Mouse (Mus musculus) lung, embryonic 14.5 days (tissue): ENCODE data around the gene Cdip1. TPM values are rescaled to one million over a fixed set of nuclear protein-coding genes. Genes with fewer than 3 reads are reported as not detected.

Experiments
- ATAC-seq: fragments of 200-750 bp; cut with Nextera tagmentation; 2 replicates; pipeline ENCODE4 v1.8.0; 2017; ENCODE audit warnings: mild to moderate bottlenecking, moderate TSS enrichment, moderate library complexity; ENCODE audit not compliant: insufficient read depth
- DNase-seq: peaks from one replicate; pipeline ENCODE4 v3.0.0-alpha.2; 2015
- H3K27ac ChIP-seq: fragments of 300-500 bp; sonication (generic); 2 replicates; pipeline ENCODE4 v1.5.1; 2014; ENCODE audit warnings: low read depth, mild to moderate bottlenecking, moderate library complexity
- H3K27me3 ChIP-seq: fragments of 300-500 bp; sonication (generic); 2 replicates; pipeline ENCODE4 v1.6.1; 2014; ENCODE audit warnings: low read length, control low read depth; ENCODE audit not compliant: insufficient read depth
- H3K36me3 ChIP-seq: fragments of 300-500 bp; sonication (generic); 2 replicates; pipeline ENCODE4 v1.6.1; 2014; ENCODE audit warnings: control low read depth; ENCODE audit not compliant: insufficient read depth
- H3K4me1 ChIP-seq: fragments of 300-500 bp; sonication (generic); 2 replicates; pipeline ENCODE4 v1.6.1; 2014; ENCODE audit warnings: antibody characterized with exemption, control low read depth; ENCODE audit not compliant: insufficient read depth
- H3K4me2 ChIP-seq: fragments of 300-500 bp; sonication (generic); 2 replicates; pipeline ENCODE4 v1.6.1; 2014; ENCODE audit warnings: mild to moderate bottlenecking
- H3K4me3 ChIP-seq: fragments of 300-500 bp; sonication (generic); 2 replicates; pipeline ENCODE4 v1.5.1; 2014; ENCODE audit warnings: low read depth, low read length
- H3K9ac ChIP-seq: fragments of 300-500 bp; sonication (generic); 2 replicates; pipeline ENCODE4 v1.6.1; 2014
- H3K9me3 ChIP-seq: fragments of 300-500 bp; sonication (generic); 2 replicates; pipeline ENCODE4 v1.6.1; 2016; ENCODE audit warnings: low read depth, low read length, control low read depth
- CTCF ChIP-seq: IDR thresholded peaks from 2 replicates; pipeline ENCODE4 v1.5.1; 2016; ENCODE audit warnings: antibody characterized with exemption, low read depth
- WGBS: fragments of 180-500 bp; shearing (Covaris S2); extraction: QIAGEN DNeasy Blood & Tissue Kit; methylation state at CpG from one replicate; pipeline ENCODE4 v1.1.7; 2014; 5-methylcytosine and 5-hydroxymethylcytosine counted together
- polyA plus RNA-seq: library from polyadenylated mRNA; unstranded; fragments of >200 nt; fragmentation: Nextera tagmentation; extraction: Ambion mirVana; gene quantifications from 2 replicates; pipeline ENCODE4 v1.2.1, GENCODE M21; 2014

Cdip1 gene
- polyA plus RNA-seq, 1 experiment from 2014 or later = 89.9 TPM

DNA sequence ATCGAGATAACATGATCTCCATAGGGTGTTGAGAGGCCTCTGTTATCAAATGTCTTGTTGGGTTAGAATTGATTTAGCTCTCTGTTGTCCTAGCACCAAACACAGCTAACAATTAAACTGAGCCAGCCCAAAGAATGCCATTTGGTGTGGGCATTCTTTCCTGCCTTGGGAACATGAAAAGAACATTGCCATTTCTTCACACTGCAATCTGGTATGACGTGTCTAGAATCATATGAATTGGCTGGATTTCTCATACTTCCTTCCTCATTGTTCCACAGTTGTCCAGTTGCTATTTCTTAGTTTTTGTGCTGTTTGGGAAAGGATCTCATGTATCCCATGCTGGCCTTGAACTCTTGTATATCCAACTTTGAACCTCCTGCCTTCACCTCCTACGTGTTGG, 36.0 kb downstream of the Cdip1 start:
- no peak overlapping the region for H3K4me2 ChIP-seq
- no peaks in the 10 kb centered on the region for H3K27me3 ChIP-seq
- H3K9ac ChIP-seq = no peak overlapping the region
- 83% methylated on average over 3 of the region's 3 CpGs for WGBS
- no peak for TF ChIP-seq CTCF
- no peak overlapping the region for H3K4me3 ChIP-seq
- no peak overlapping the region for H3K27ac ChIP-seq
- H3K9me3 ChIP-seq = no peaks in the 10 kb centered on the region
- ATAC-seq (no peak), DNase-seq (no peak)
- 0 out of 2 replicates have a peak, but pooled peaks cover 5% of the 10 kb centered on the region for H3K4me1 ChIP-seq
- H3K36me3 ChIP-seq = no peaks in the 10 kb centered on the region

- DNase-seq = no peak
These were observed 37.9 kb downstream of the Cdip1 start for GRCm38 (mm10) chr16:4752155-4752554.

GRCm38 (mm10) chr16:4742186-4742585, 47.9 kb downstream of the Cdip1 start:
- DNase-seq (no peak), ATAC-seq (no peak)
- TF ChIP-seq CTCF = no peak
- WGBS = 93% methylated on average over 1 of the region's 1 CpGs
- H3K4me2 ChIP-seq = no peak overlapping the region
- no peak overlapping the region for H3K27ac ChIP-seq
- H3K4me3 ChIP-seq = no peak overlapping the region
- H3K9ac ChIP-seq = no peak overlapping the region
- H3K27me3 ChIP-seq = no peaks in the 10 kb centered on the region
- H3K9me3 ChIP-seq = no peaks in the 10 kb centered on the region
- H3K4me1 ChIP-seq = no peaks in the 10 kb centered on the region
- H3K36me3 ChIP-seq = no peaks in the 10 kb centered on the region

More at GRCm38 (mm10) chr16:4752155-4752554, 37.9 kb downstream of the Cdip1 start:
- no peak for ATAC-seq
- Histone ChIP-seq H3K27me3 (no peaks in the 10 kb centered on the region), H3K36me3 (no peaks in the 10 kb centered on the region), H3K9ac (no peak overlapping the region), H3K9me3 (no peaks in the 10 kb centered on the region), H3K4me2 (no peak overlapping the region), H3K4me3 (no peak overlapping the region), H3K27ac (no peak overlapping the region), H3K4me1 (0 out of 2 replicates have a peak, but pooled peaks cover 5% of the 10 kb centered on the region)
- no peak for TF ChIP-seq CTCF
- 87% methylated on average over 3 of the region's 3 CpGs for WGBS

DNA sequence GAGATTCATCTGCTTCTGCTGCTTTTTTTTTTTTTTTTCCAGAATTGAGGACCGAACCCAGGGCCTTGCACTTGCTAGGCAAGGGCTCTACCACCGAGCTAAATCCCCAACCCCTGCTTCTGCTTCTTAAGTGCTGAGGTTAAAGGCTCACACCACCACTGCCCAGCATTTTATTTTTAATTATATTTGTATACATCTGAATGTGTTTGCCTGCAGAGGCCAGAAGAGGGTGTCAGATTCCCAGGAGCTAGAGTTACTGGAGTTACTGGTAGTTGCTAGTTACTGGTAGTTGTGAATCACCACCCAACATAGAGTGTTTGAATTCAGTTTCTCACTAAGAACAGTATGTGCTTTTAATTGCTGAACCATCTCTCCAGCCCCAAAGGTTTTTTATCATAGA, 50.1 kb downstream of the Cdip1 start:
- H3K4me2 ChIP-seq = no peak overlapping the region
- 88% methylated on average over 2 of the region's 2 CpGs for WGBS
- no peaks in the 10 kb centered on the region for H3K4me1 ChIP-seq
- no peaks in the 10 kb centered on the region for H3K9me3 ChIP-seq
- ATAC-seq = no peak
- no peaks in the 10 kb centered on the region for H3K36me3 ChIP-seq
- no peak overlapping the region for H3K9ac ChIP-seq
- no peaks in the 10 kb centered on the region for H3K27me3 ChIP-seq
- H3K27ac ChIP-seq = no peak overlapping the region
- no peak overlapping the region for H3K4me3 ChIP-seq
- no peak for DNase-seq
- TF ChIP-seq CTCF = no peak

- no peak for DNase-seq
- H3K36me3 ChIP-seq = no peaks in the 10 kb centered on the region
- H3K9ac ChIP-seq = no peak overlapping the region
- no peak overlapping the region for H3K27ac ChIP-seq
- no peak overlapping the region for H3K4me3 ChIP-seq
- no peak overlapping the region for H3K4me2 ChIP-seq
- WGBS = 83% methylated on average over 2 of the region's 2 CpGs
- TF ChIP-seq CTCF = no peak
- H3K9me3 ChIP-seq = no peaks in the 10 kb centered on the region
- H3K27me3 ChIP-seq = no peaks in the 10 kb centered on the region
- ATAC-seq = no peak
- no peaks in the 10 kb centered on the region for H3K4me1 ChIP-seq
These were observed 53.8 kb downstream of the Cdip1 start for GRCm38 (mm10) chr16:4736262-4736661.

DNA sequence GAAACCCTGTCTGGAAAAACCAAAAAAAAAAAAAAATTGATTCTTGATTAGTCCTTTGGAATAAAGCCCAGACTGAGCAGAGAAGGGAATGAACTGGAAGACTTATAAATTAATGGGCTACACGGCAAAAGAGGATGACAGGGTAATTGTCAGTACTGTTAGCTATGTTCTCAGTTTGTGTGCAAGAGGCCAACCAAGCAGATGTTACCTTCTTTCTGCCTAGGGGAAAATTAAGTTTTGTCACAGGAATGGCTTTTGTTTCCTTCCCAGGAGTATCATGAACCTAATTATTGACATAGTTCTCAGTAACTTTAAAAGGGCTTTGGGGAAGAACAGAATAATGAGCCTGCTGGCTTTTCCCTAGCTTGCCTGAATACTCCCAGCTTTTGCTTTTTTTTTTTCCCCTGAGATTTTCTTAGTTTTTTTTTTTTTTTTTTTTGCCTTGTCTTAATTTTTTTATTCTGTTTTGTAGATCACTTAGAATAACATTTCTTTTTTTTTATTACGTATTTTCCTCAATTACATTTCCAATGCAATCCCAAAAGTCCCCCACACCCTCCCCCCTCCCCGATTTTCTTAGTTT, 59.2 kb downstream of the Cdip1 start:
- no peaks in the 10 kb centered on the region for H3K27me3 ChIP-seq
- H3K36me3 ChIP-seq = no peaks in the 10 kb centered on the region
- 67% methylated on average over 3 of the region's 3 CpGs for WGBS
- H3K9ac ChIP-seq = no peak overlapping the region
- H3K9me3 ChIP-seq = no peaks in the 10 kb centered on the region
- no peak overlapping the region for H3K4me3 ChIP-seq
- ATAC-seq (no peak), DNase-seq (peak; percentile 17)
- H3K27ac ChIP-seq = no peak overlapping the region
- H3K4me1 ChIP-seq = 0 out of 2 replicates have a peak, but pooled peaks cover 6% of the 10 kb centered on the region
- no peak for TF ChIP-seq CTCF
- no peak overlapping the region for H3K4me2 ChIP-seq

GRCm38 (mm10) chr16:4727963-4728362, 62.1 kb downstream of the Cdip1 start:
- Histone ChIP-seq H3K9ac (no peak overlapping the region), H3K9me3 (no peaks in the 10 kb centered on the region), H3K4me3 (no peak overlapping the region), H3K4me1 (0 out of 2 replicates have a peak, but pooled peaks cover 6% of the 10 kb centered on the region), H3K36me3 (no peaks in the 10 kb centered on the region), H3K27me3 (no peaks in the 10 kb centered on the region), H3K27ac (no peak overlapping the region), H3K4me2 (peak overlapping the region; percentile 73)
- TF ChIP-seq CTCF = no peak
- ATAC-seq (no peak), DNase-seq (no peak)
- WGBS = 27% methylated on average over 1 of the region's 1 CpGs
